Mouse (Mus musculus) testis, postnatal 10 days (tissue): Measurements from ENCODE around the gene Tmem217.

Experiments
- DNase-seq: peaks from one replicate; pipeline ENCODE4 v3.0.0; 2021; ENCODE audit warnings: low spot score

Gene Tmem217

GRCm38 (mm10) chr17:29552162-29552732 is at the start of gene Tmem217:
Gene Tmem217 (minus strand): TSS chr17:29552385.
- DNase-seq = no peak

GRCm38 (mm10) chr17:29601391-29601790 is 49.2 kb upstream of the Tmem217 start:
- DNase-seq = no peak

GRCm38 (mm10) chr17:29599537-29599936 is 47.4 kb upstream of the Tmem217 start:
- DNase-seq = no peak

GRCm38 (mm10) chr17:29599051-29599450 is 46.9 kb upstream of the Tmem217 start:
- no peak for DNase-seq

GRCm38 (mm10) chr17:29596771-29597132 is 44.6 kb upstream of the Tmem217 start:
- DNase-seq = no peak

- DNase-seq = no peak
Measured at GRCm38 (mm10) chr17:29595891-29596770, 43.9 kb upstream of the Tmem217 start.

GRCm38 (mm10) chr17:29589221-29589898 is 37.2 kb upstream of the Tmem217 start:
- no peak for DNase-seq

- no peak for DNase-seq
Measured at GRCm38 (mm10) chr17:29586921-29587320, 34.7 kb upstream of the Tmem217 start.

- DNase-seq = no peak
Measured at GRCm38 (mm10) chr17:29585446-29585845, 33.3 kb upstream of the Tmem217 start.

GRCm38 (mm10) chr17:29584737-29585136 is 32.6 kb upstream of the Tmem217 start:
- DNase-seq = no peak

- DNase-seq = no peak
Measured at GRCm38 (mm10) chr17:29584306-29584705, 32.1 kb upstream of the Tmem217 start.

- no peak for DNase-seq
Measured at GRCm38 (mm10) chr17:29583569-29583968, 31.4 kb upstream of the Tmem217 start.

GRCm38 (mm10) chr17:29579579-29580126 is 27.5 kb upstream of the Tmem217 start:
- DNase-seq = no peak

GRCm38 (mm10) chr17:29569831-29570230 is 17.6 kb upstream of the Tmem217 start:
- DNase-seq = no peak

- DNase-seq = no peak
Measured at GRCm38 (mm10) chr17:29568435-29568834, 16.2 kb upstream of the Tmem217 start.

GRCm38 (mm10) chr17:29565521-29565920 is 13.3 kb upstream of the Tmem217 start:
- no peak for DNase-seq

GRCm38 (mm10) chr17:29558476-29558875 is 6.3 kb upstream of the Tmem217 start:
- DNase-seq = no peak

GRCm38 (mm10) chr17:29556893-29557292 is 4.7 kb upstream of the Tmem217 start:
- DNase-seq = no peak

GRCm38 (mm10) chr17:29556456-29556855 is 4.3 kb upstream of the Tmem217 start:
- no peak for DNase-seq

- DNase-seq = no peak
Measured at GRCm38 (mm10) chr17:29554176-29554575, 2.0 kb upstream of the Tmem217 start.

- DNase-seq = no peak
Measured at GRCm38 (mm10) chr17:29551019-29551418, 1.2 kb downstream of the Tmem217 start.

- peak; percentile 96 for DNase-seq
Measured at GRCm38 (mm10) chr17:29549543-29550428, 2.4 kb downstream of the Tmem217 start, which contains the start of the genes Gm17657 and Tbc1d22b. Gene Gm17657 (minus strand): TSS chr17:29549638. Gene Tbc1d22b (plus strand): TSS chr17:29549785.
